Mouse (Mus musculus): Measurements from ENCODE around the gene Polr2g.

- TF ChIP-seq CTCF (IDR thresholded peaks at IDR 0.05; ENCODE audit: low read depth, low read length) (no peak), POLR2A (IDR thresholded peaks at IDR 0.05; ENCODE audit: extremely low read depth, insufficient read depth, low read length) (no peak)
These were observed 40.8 kb downstream of the Polr2g start for GRCm38 (mm10) chr19:8757471-8757998.
